Comparison of ENCODE assay signal across 9 mouse cellular contexts in genomic region chr12:85792821-85793346, GRCm38 (mm10). TPM values are rescaled to one million over a fixed set of nuclear protein-coding genes. Genes with fewer than 3 reads are reported as not detected.
DNase-seq lines count a peak whose midpoint lies in the region; ATAC-seq lines count a peak whose summit lies in the region.
"Had no signal": no experiment of that assay in that cellular context is flagged by ENCODE, and none has a peak within 500 bp of the region (broad histone marks: within the 10 kb centered on the region; RNA-seq: fewer than 3 reads in every experiment).

No protein-coding gene starts in this region.

- WGBS in midbrain, embryonic 16.5 days = 72% methylated on average over 6 of the region's 6 CpGs

- no peaks in the 10 kb centered on the region for H3K4me1 ChIP-seq in midbrain, embryonic 16.5 days (ENCODE audit: control insufficient read depth, insufficient read depth, low read length)
- H3K4me1 ChIP-seq: midbrain, embryonic 12.5 days had no signal

- no peaks in the 10 kb centered on the region for H3K9me3 ChIP-seq in midbrain, embryonic 16.5 days (replicated peaks; ENCODE audit: control insufficient read depth, low read length, poor library complexity, severe bottlenecking)
- H3K9me3 ChIP-seq: midbrain, embryonic 12.5 days had no signal

- H3K27ac ChIP-seq in midbrain, embryonic 16.5 days (ENCODE audit: low read length) = no peak overlapping the region
- H3K27ac ChIP-seq: midbrain, embryonic 12.5 days had no signal

- H3K36me3 ChIP-seq in midbrain, embryonic 16.5 days (ENCODE audit: control insufficient read depth, insufficient read depth, low read length) = no peaks in the 10 kb centered on the region
- H3K36me3 ChIP-seq: midbrain, embryonic 12.5 days had no signal

- H3K4me3 ChIP-seq in midbrain, embryonic 16.5 days (ENCODE audit: low read depth, low read length) = no peak overlapping the region
- H3K4me3 ChIP-seq: midbrain, embryonic 12.5 days had no signal

- H3K9ac ChIP-seq in midbrain, embryonic 16.5 days (ENCODE audit: low read depth, low read length) = no peak overlapping the region
- H3K9ac ChIP-seq: midbrain, embryonic 12.5 days had no signal

- H3K27me3 ChIP-seq in midbrain, embryonic 16.5 days (ENCODE audit: control insufficient read depth, insufficient read depth, low read depth, low read length) = no peaks in the 10 kb centered on the region
- H3K27me3 ChIP-seq: midbrain, embryonic 12.5 days had no signal

- DNase-seq in cerebellum, postnatal 10 days = peak; percentile 84 to 89
- DNase-seq in ovary, adult 18-20 months (ENCODE audit: low spot score) = peak; percentile 29
- no peak for DNase-seq in ovary, postnatal 10 days (ENCODE audit: low spot score)
- peak; percentile 60 for DNase-seq in layer of hippocampus, adult 11-12 months (ENCODE audit: low spot score)
- DNase-seq in mesoderm, embryonic 11.5 days (ENCODE audit: low read depth, low spot score) = peak; percentile 30
- no peak for DNase-seq in thymus, postnatal 25 days

- ATAC-seq in cerebellum, adult (ENCODE audit: insufficient number of reproducible peaks, low FRiP score, low TSS enrichment) = no peak
- ATAC-seq in midbrain, embryonic 16.5 days = no peak

- no peak overlapping the region for H3K4me2 ChIP-seq in midbrain, embryonic 16.5 days (ENCODE audit: low read length)
- H3K4me2 ChIP-seq: midbrain, embryonic 12.5 days had no signal

RNA-seq across cellular contexts. Expression of gene Erg28, which starts 31.5 kb away (rescaled TPM):
- 114 and 117 TPM in 2 replicates for polyA plus RNA-seq in midbrain, embryonic 16.5 days (2015; fragmentation: Nextera tagmentation; extraction: Ambion mirVana)

RNA-seq across cellular contexts. Expression of gene Ttll5, which starts 31.6 kb away (rescaled TPM):
- 12.0 and 13.2 TPM in 2 replicates for polyA plus RNA-seq in midbrain, embryonic 16.5 days (2015; fragmentation: Nextera tagmentation; extraction: Ambion mirVana)

RNA-seq across cellular contexts. Expression of gene Flvcr2, which starts 46.5 kb away (rescaled TPM):
- polyA plus RNA-seq in midbrain, embryonic 16.5 days (2015; fragmentation: Nextera tagmentation; extraction: Ambion mirVana) = 5.5 and 5.8 TPM in 2 replicates

Comparison
In these comparisons a context has a peak if more than half of its experiments do, and no peak if none do; other contexts are left out.
1. DNase-seq: peak in cerebellum, postnatal 10 days (2 of 2), ovary, adult 18-20 months (single experiment), layer of hippocampus, adult 11-12 months (single experiment) and mesoderm, embryonic 11.5 days (single experiment); none in ovary, postnatal 10 days (single experiment) and thymus, postnatal 25 days (single experiment).